Mouse (Mus musculus) small intestine, adult 2 months (tissue): ENCODE measurements around the gene Soat2.

Source experiments
- CTCF ChIP-seq: fragments of 200-500 bp; IDR thresholded peaks from 2 replicates; pipeline ENCODE4 v1.5.1; 2012; ENCODE audit warnings: low read depth, mild to moderate bottlenecking, control low read depth, inconsistent platforms, low read length, moderate library complexity, mixed read lengths; ENCODE audit not compliant: insufficient replicate concordance, insufficient read length; ENCODE audit errors: extremely low read depth
- POLR2A ChIP-seq: fragments of 200-500 bp; IDR thresholded peaks from 2 replicates; pipeline ENCODE4 v1.6.1; 2012; ENCODE audit warnings: low read depth, mild to moderate bottlenecking, control low read depth, inconsistent platforms, low read length, moderate library complexity

- TF ChIP-seq CTCF: no peak
- no peak for TF ChIP-seq POLR2A
Observed at GRCm38 (mm10) chr15:102110271-102110670, 40.1 kb upstream of the Soat2 start.
